Mouse (Mus musculus) C2C12 (cell line): Measurements from ENCODE around the gene Hps5. TPM values are rescaled to one million over a fixed set of nuclear protein-coding genes. Genes with fewer than 3 reads are reported as not detected.

Source experiments
- H3K27me3 ChIP-seq: one replicate; pipeline ENCODE4 v1.6.1; 2011; ENCODE audit not compliant: control insufficient read depth, insufficient read depth, insufficient read length
- H3K36me3 ChIP-seq: one replicate; pipeline ENCODE4 v1.6.1; 2011; ENCODE audit not compliant: control insufficient read depth, insufficient read depth
- H3K4me3 ChIP-seq: one replicate; pipeline ENCODE4 v1.5.1; 2011; ENCODE audit warnings: mild to moderate bottlenecking, control low read depth; ENCODE audit not compliant: poor library complexity, insufficient read depth, severe bottlenecking
- H3K79me2 ChIP-seq: one replicate; pipeline ENCODE4 v1.6.1; 2011; ENCODE audit not compliant: control insufficient read depth, insufficient read depth
- H3K79me3 ChIP-seq: one replicate; pipeline ENCODE4 v1.6.1; 2011; ENCODE audit warnings: low read depth, control low read depth
- H3ac ChIP-seq: one replicate; pipeline ENCODE3; 2011; ENCODE audit warnings: low read depth; ENCODE audit not compliant: control insufficient read depth, insufficient read length
- CEBPB ChIP-seq: IDR thresholded peaks from one replicate; pipeline ENCODE4 v1.6.1; 2011; ENCODE audit warnings: low read depth, mild to moderate bottlenecking, control low read depth, moderate library complexity
- CTCF ChIP-seq: IDR thresholded peaks from one replicate; pipeline ENCODE4 v1.5.1; 2011; ENCODE audit not compliant: control insufficient read depth, insufficient read depth, insufficient read length
- FOSL1 ChIP-seq: IDR thresholded peaks from one replicate; pipeline ENCODE4 v1.8.0; 2011; ENCODE audit warnings: mild to moderate bottlenecking, low read length; ENCODE audit not compliant: poor library complexity, insufficient read depth, severe bottlenecking
- MAX ChIP-seq: IDR thresholded peaks from one replicate; pipeline ENCODE4 v1.6.1; 2011; ENCODE audit warnings: mild to moderate bottlenecking, control low read depth
- MYOD1 ChIP-seq: IDR thresholded peaks from one replicate; pipeline ENCODE4 v1.6.1; 2011; ENCODE audit warnings: low read depth; ENCODE audit not compliant: control insufficient read depth, insufficient read length
- MYOG ChIP-seq: IDR thresholded peaks from one replicate; pipeline ENCODE4 v1.6.1; 2011; ENCODE audit not compliant: control insufficient read depth, insufficient read length; ENCODE audit errors: extremely low read depth
- USF1 ChIP-seq: IDR thresholded peaks from one replicate; pipeline ENCODE4 v1.6.1; 2011; ENCODE audit warnings: low read depth, mild to moderate bottlenecking, control low read depth, moderate library complexity
- long read RNA-seq, 2 experiments: library from polyadenylated mRNA; unstranded; transcript quantifications; one replicate each; pipeline ENCODE4 v2.0.0; 2019 to 2020
- polyA plus RNA-seq: library from polyadenylated mRNA; unstranded; fragments of >200 nt; fragmentation: generic; extraction: Trizol; gene quantifications from one replicate; pipeline ENCODE4 v1.2.1, GENCODE M21; 2012; ENCODE audit warnings: missing spikeins

Hps5 gene
- 8.3 TPM for polyA plus RNA-seq
- long read RNA-seq, experiment 1, partial matches to known transcripts: 0 of 2 reads
- long read RNA-seq, experiment 1, other reads (novel, unspliced or antisense): 2 of 2 reads
- long read RNA-seq, experiment 2, full-length matches to known transcripts: 50 of 93 reads
- long read RNA-seq, experiment 2, partial matches to known transcripts: 4 of 93 reads
- long read RNA-seq, experiment 2, other reads (novel, unspliced or antisense): 39 of 93 reads

DNA sequence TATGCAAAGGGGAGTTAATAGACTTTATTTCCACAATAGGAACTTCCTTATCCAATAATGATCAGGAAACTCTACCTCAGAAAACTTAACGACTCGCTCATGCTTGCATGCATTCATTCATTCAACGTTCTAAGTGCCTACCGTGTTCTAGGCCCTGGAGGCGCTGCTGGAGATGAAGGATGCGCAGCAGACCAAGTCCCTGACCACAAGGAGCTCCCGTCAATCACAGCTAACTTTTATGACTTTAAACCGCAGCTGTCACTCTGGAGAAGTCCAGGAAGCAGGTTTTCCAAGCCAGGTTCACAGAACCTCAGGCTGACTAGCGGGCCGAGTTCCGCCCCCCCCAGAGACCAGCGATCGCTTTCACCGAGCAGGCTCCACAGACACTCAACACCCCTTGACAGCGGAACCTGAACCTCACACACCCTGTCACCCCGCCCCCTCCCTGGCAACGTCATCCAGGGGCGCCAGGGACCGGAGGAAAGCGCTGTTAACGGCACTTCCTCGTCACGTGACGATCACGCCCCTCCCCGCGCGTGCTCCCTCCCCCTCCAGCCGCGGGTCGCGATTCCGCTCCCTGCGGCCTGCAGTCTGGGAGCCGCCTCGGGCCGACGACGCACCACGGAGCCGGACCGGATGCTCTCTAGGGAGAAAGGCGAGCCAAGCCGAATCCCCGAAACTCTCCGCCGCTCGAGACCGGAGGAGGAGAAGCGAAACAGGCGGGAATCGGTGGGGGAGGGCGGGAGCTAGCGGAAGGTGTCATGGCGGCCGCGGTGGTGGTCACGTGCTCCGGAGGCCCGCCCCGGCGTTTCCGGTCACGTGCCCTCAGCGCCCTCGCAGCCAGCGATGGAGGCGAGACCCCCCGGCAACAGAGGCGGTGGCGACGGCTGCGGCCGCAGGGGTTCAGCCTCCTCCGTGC is at the start of gene Hps5, which contains the start of gene Gtf2h1:
Hps5 (minus strand) TSS at position 778 of the 919 bp plus-strand sequence.
Gtf2h1 (plus strand) TSS at position 817 of the 919 bp plus-strand sequence.
- Histone ChIP-seq H3K4me3 (peak within 1 kb of the TSS; percentile 77), H3ac (peak within 1 kb of the TSS; percentile 84), H3K79me2 (peaks cover 77% of the 10 kb centered on the region), H3K79me3 (peaks cover 57% of the 10 kb centered on the region), H3K27me3 (no peaks in the 10 kb centered on the region), H3K36me3 (peaks cover 15% of the 10 kb centered on the region)
- TF ChIP-seq USF1 (peak; percentile 89), MAX (peak; percentile 86), CEBPB (no peak)

DNA sequence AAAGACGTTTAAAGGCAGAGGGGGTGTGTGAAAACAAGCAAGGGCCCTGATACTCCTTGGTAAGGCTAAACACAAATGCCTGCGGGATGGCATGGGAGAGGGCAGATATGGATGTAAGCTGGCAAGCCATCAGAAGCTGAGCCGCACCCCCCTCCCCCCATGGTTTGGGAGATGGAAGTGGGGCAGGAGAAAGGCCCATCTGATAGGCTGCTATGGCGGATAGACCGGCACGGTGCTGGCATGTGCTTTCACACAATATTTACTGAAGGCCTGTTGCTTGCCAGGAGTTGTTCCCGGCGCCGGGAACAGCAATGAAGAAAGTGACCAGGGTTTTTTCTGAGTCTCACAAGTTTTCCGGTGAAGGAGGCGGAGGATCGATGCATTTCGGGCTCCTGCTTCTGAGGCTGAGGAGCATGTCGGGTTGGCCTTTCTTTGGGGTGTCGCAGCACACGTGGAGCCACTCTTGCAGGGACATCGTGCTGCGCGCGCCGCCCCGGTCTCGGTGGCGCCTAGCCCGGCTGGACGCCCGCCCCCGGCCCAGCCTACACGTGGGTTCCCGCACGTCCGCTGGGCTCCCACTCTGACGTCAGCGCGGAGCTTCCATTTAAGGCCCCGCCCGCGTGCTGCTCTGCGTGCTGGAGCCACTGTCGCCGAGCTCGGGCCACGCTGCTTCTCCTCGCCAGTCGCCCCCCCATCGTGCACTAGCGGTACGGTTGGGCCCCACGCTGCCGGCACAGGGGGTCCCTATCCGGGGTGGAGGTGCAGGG is 49.5 kb upstream of the Hps5 start:
- Histone ChIP-seq H3K79me3 (peaks cover 30% of the 10 kb centered on the region), H3K4me3 (peak overlapping the region; percentile 72), H3ac (peak overlapping the region; percentile 70), H3K36me3 (peaks cover 29% of the 10 kb centered on the region), H3K79me2 (peaks cover 53% of the 10 kb centered on the region), H3K27me3 (no peaks in the 10 kb centered on the region)
- TF ChIP-seq FOSL1: no peak
- TF ChIP-seq MYOG: no peak
- TF ChIP-seq USF1: peak; percentile 47
- peak; percentile 91 for TF ChIP-seq MAX
- no peak for TF ChIP-seq CEBPB
- no peak for TF ChIP-seq CTCF
- no peak for TF ChIP-seq MYOD1

DNA sequence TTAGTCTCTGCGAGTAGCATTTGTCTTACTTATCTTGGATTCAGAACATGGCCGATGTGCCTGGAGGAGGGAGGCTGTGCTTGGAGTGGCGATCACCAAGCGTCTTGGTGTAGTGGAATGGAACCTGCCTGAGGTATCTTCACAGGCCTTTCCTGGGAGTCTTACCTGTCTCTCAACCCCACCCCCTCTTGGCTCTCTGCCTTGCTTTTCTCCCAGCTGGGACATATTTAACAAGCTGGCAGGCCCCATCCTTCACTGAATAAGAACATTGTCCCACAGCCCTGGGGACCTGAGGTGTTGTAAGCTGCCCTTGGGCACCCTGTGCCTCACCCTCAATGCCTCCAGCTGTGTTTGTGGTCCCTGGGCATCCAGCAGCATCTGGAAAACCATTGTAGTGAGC is 47.7 kb upstream of the Hps5 start:
- Histone ChIP-seq H3K79me3 (peaks cover 27% of the 10 kb centered on the region), H3ac (no peak overlapping the region), H3K4me3 (no peak overlapping the region), H3K79me2 (peaks cover 36% of the 10 kb centered on the region), H3K27me3 (no peaks in the 10 kb centered on the region), H3K36me3 (peaks cover 12% of the 10 kb centered on the region)
- TF ChIP-seq CEBPB (no peak), USF1 (no peak), FOSL1 (no peak), MYOG (no peak)

DNA sequence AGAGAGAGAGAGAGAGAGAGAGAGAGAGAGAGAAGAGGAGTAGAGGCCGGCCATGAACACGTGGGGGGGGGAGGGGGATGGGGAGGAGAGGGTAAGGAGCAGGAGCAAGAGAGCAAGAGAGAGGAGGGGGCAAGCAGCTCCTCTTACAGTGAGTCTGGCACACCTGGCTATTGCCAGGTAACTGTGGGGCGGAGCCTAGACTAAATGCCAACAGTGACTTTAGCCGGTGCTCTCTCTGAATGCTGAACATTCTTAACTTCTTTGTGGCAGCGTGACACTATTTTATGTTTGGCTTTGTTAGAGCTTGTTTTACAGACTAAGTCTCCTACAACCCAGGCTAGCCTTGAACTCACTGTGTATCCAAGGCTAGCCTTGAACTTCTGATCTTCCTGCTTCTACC is 46.4 kb upstream of the Hps5 start:
- peaks cover 23% of the 10 kb centered on the region for H3K79me2 ChIP-seq
- no peaks in the 10 kb centered on the region for H3K27me3 ChIP-seq
- peaks cover 15% of the 10 kb centered on the region for H3K79me3 ChIP-seq
- no peaks in the 10 kb centered on the region for H3K36me3 ChIP-seq
- no peak overlapping the region for H3ac ChIP-seq
- H3K4me3 ChIP-seq: no peak overlapping the region
- TF ChIP-seq MYOD1: no peak
- no peak for TF ChIP-seq MAX

DNA sequence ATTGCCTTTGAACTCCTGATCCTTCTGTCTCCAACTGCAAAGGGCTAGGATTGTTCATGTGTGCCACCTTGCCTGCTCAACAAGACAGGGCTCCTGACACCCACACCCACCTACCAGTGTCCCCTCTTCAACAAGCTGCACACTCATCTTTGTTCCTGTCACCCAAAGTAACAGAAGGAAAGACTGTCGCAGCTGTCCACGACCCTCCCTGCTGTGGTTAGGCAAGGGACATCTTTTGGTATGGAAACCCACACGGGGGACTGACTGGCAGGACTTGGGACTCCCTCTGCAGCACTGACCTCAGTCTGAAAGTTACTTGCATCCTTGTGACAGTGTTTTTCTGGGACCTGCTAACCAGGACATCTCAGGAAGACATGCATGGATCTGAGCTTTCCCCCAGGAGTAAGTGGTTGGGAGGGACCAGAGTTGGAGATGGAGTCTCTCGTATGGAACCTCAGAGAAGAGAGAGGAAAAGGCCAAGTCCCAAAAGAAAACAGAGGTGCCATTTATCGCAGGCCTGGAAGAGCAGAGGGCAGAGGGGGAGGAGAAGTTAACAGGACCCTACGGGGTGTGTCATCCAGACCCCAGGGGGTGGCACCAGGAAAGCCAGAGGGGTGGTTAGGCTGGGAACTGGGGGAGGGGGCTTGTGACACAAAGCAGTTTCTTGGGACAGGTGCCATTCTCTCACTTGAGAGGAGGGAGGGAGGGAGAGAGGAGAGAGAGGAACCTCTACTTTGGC is 45.1 kb upstream of the Hps5 start, which contains the start of gene Ldha:
Ldha (plus strand) TSS at position 689 of the 739 bp plus-strand sequence.
- H3K79me3 ChIP-seq: peaks cover 2% of the 10 kb centered on the region
- H3K4me3 ChIP-seq: no peak within 1 kb of the TSS
- H3K79me2 ChIP-seq: peaks cover 9% of the 10 kb centered on the region
- no peak for TF ChIP-seq USF1
- no peak for TF ChIP-seq CEBPB
- TF ChIP-seq MAX: no peak
- TF ChIP-seq MYOD1: no peak
- no peak for TF ChIP-seq MYOG
- no peak for TF ChIP-seq CTCF
- TF ChIP-seq FOSL1: no peak
- no peak within 1 kb of the TSS for H3ac ChIP-seq
- H3K27me3 ChIP-seq: no peaks in the 10 kb centered on the region
- H3K36me3 ChIP-seq: no peaks in the 10 kb centered on the region
